Mouse (Mus musculus): ENCODE data around the gene Tcaf1. TPM values are rescaled to one million over a fixed set of nuclear protein-coding genes. Genes with fewer than 3 reads are reported as not detected.

The Tcaf1 gene
- 237 and 249 TPM in 2 replicates for polyA plus RNA-seq (2015; fragmentation: Nextera tagmentation; extraction: Ambion mirVana)

GRCm38 (mm10) chr6:42709291-42710211 is at the start of gene Tcaf1:
Tcaf1 (minus strand) TSS chr6:42710088.
- peak within 1 kb of the TSS; percentile 92 for H3K4me3 ChIP-seq
- no peaks in the 10 kb centered on the region for H3K9me3 ChIP-seq
- no peaks in the 10 kb centered on the region for H3K36me3 ChIP-seq (replicated peaks)
- ATAC-seq (replicated peaks): peak; percentile 100
- WGBS: under 1% methylated on average over 26 of the region's 28 CpGs
- H3K4me2 ChIP-seq: peak within 1 kb of the TSS; percentile 53
- peaks cover 27% of the 10 kb centered on the region for H3K4me1 ChIP-seq
- peak within 1 kb of the TSS; percentile 98 for H3K9ac ChIP-seq
- no peaks in the 10 kb centered on the region for H3K27me3 ChIP-seq (replicated peaks)
- H3K27ac ChIP-seq: peak within 1 kb of the TSS; percentile 99

DNA sequence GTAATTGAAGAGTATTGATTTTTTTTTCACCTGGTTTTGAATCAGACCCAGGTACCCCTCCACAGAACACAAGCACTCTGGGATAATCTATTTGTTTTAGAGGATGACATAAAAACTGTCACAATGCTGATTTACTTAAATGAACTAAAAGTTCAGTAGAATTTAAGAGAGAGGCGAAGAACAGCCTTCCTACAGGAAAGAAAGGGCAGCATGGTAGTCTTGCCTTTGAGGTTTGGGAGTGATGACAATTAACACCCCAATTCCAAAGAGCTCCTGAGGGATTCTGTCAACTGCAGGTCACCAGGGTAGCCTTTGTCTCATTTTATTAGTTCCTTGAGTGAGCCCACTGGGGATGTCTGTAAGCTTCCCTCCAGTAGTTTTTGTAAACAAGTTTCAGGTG is 46.2 kb upstream of the Tcaf1 start, which contains the start of gene Olfr38:
Gene Olfr38, plus strand, starts transcription at position 301 of the 400 bp plus-strand sequence.
- H3K9ac ChIP-seq: no peak within 1 kb of the TSS
- H3K36me3 ChIP-seq (replicated peaks): no peaks in the 10 kb centered on the region
- no peaks in the 10 kb centered on the region for H3K4me1 ChIP-seq
- H3K4me3 ChIP-seq: no peak within 1 kb of the TSS
- no peaks in the 10 kb centered on the region for H3K27me3 ChIP-seq (replicated peaks)
- WGBS: 69% methylated on average over 1 of the region's 1 CpGs
- H3K9me3 ChIP-seq: no peaks in the 10 kb centered on the region
- no peak within 1 kb of the TSS for H3K27ac ChIP-seq
- H3K4me2 ChIP-seq: no peak within 1 kb of the TSS
- ATAC-seq (replicated peaks): no peak

GRCm38 (mm10) chr6:42747846-42748245 is 38.0 kb upstream of the Tcaf1 start:
- Histone ChIP-seq H3K4me1 (no peaks in the 10 kb centered on the region), H3K4me2 (no peak overlapping the region), H3K27me3 (replicated peaks) (no peaks in the 10 kb centered on the region), H3K36me3 (replicated peaks) (no peaks in the 10 kb centered on the region), H3K9ac (no peak overlapping the region), H3K4me3 (no peak overlapping the region), H3K9me3 (no peaks in the 10 kb centered on the region), H3K27ac (no peak overlapping the region)
- no peak for ATAC-seq (replicated peaks)

DNA sequence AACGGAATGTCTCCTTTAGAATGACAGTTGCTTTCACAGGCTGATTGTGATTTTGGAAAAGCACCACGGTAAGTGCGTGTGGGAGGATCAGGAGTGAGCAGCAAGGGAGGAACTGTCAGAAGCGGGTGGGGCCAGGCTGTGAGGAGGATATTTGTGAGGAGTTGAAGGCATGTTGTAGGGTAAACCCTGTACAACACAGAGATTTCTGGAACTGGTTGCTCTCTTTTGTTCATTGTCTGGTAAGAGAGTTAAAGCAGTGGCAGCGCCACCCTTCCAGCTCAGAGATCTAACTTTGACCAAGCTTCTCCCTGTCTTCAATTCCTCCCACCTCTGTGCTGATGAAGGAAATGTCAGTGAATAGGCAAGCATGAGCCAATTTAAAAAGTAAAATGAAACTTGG is 32.4 kb upstream of the Tcaf1 start:
- H3K9ac ChIP-seq: no peak overlapping the region
- WGBS: 78% methylated on average over 5 of the region's 5 CpGs
- no peaks in the 10 kb centered on the region for H3K4me1 ChIP-seq
- no peak overlapping the region for H3K4me3 ChIP-seq
- H3K27me3 ChIP-seq (replicated peaks): no peaks in the 10 kb centered on the region
- H3K36me3 ChIP-seq (replicated peaks): no peaks in the 10 kb centered on the region
- no peaks in the 10 kb centered on the region for H3K9me3 ChIP-seq
- ATAC-seq (replicated peaks): no peak
- H3K4me2 ChIP-seq: no peak overlapping the region
- H3K27ac ChIP-seq: no peak overlapping the region

- H3K9ac ChIP-seq: no peak within 1 kb of the TSS
- H3K4me3 ChIP-seq: no peak within 1 kb of the TSS
- no peaks in the 10 kb centered on the region for H3K36me3 ChIP-seq (replicated peaks)
- no peaks in the 10 kb centered on the region for H3K9me3 ChIP-seq
- H3K27ac ChIP-seq: no peak within 1 kb of the TSS
- no peaks in the 10 kb centered on the region for H3K4me1 ChIP-seq
- no peaks in the 10 kb centered on the region for H3K27me3 ChIP-seq (replicated peaks)
- ATAC-seq (replicated peaks): no peak
- WGBS: 96% methylated on average over 1 of the region's 1 CpGs
- no peak within 1 kb of the TSS for H3K4me2 ChIP-seq
Measured at GRCm38 (mm10) chr6:42739071-42739470, 29.2 kb upstream of the Tcaf1 start, which contains the start of gene Olfr453. Olfr453 (plus strand) TSS chr6:42739371.

DNA sequence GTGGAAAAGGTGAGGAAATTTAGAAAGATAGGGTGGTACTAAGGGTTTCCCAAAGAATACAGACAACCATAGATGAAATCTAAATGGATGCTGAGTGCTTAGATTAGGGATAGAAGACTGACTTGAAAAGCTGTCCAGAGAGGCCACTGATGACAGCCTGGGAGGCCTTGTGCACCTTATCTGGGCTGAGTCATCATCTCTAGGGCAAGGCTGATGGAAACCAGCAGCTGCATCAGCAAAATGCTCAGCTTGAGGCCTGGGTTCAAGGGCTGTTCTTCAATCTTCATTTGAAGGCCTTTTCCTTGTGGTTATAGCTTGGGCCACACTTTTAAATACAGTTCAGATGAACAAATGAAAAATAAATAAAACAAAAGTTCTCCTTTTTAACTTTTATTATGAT is 8.1 kb upstream of the Tcaf1 start:
- ATAC-seq (replicated peaks): no peak
- no peaks in the 10 kb centered on the region for H3K36me3 ChIP-seq (replicated peaks)
- H3K9me3 ChIP-seq: no peaks in the 10 kb centered on the region
- H3K4me1 ChIP-seq: no peaks in the 10 kb centered on the region
- no peak overlapping the region for H3K27ac ChIP-seq
- no peaks in the 10 kb centered on the region for H3K27me3 ChIP-seq (replicated peaks)
- no peak overlapping the region for H3K4me2 ChIP-seq
- no peak overlapping the region for H3K4me3 ChIP-seq
- no peak overlapping the region for H3K9ac ChIP-seq

- no peaks in the 10 kb centered on the region for H3K36me3 ChIP-seq (replicated peaks)
- no peak overlapping the region for H3K4me2 ChIP-seq
- H3K4me3 ChIP-seq: no peak overlapping the region
- WGBS: 71% methylated on average over 8 of the region's 8 CpGs
- H3K27ac ChIP-seq: no peak overlapping the region
- 0 out of 2 replicates have a peak, but pooled peaks cover 3% of the 10 kb centered on the region for H3K4me1 ChIP-seq
- ATAC-seq (replicated peaks): no peak
- H3K9me3 ChIP-seq: no peaks in the 10 kb centered on the region
- no peaks in the 10 kb centered on the region for H3K27me3 ChIP-seq (replicated peaks)
- no peak overlapping the region for H3K9ac ChIP-seq
Measured at GRCm38 (mm10) chr6:42714668-42715067, 4.8 kb upstream of the Tcaf1 start.

- Histone ChIP-seq H3K36me3 (replicated peaks) (peaks cover 2% of the 10 kb centered on the region; the same call in 1 of the 2 replicates), H3K9ac (peak overlapping the region; percentile 96), H3K9me3 (no peaks in the 10 kb centered on the region), H3K4me3 (peak overlapping the region; percentile 89), H3K27me3 (replicated peaks) (no peaks in the 10 kb centered on the region), H3K27ac (peak overlapping the region; percentile 98), H3K4me2 (peak overlapping the region; percentile 75), H3K4me1 (peaks cover 36% of the 10 kb centered on the region)
- WGBS: 0% methylated on average over 32 of the region's 32 CpGs
- ATAC-seq (replicated peaks): peak; percentile 94
Measured at GRCm38 (mm10) chr6:42692517-42693190, 17.2 kb downstream of the Tcaf1 start.

DNA sequence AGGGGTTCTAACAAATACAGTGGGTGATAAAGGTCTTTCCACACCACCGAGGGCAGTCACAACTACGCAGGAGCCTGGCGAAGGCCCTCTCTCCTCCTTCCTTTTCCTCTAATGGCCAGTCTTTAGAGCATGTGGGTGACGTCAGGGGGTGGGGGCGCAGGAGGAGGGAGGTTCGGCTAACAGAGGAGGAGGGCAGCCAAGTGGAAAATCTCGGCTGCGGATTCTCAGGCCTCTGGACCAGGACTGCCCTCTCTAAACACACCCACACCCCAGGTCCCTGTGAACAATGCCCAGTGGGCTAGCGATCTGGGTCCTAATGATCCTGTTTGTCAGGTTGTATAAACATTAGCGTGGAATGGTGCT is 17.8 kb downstream of the Tcaf1 start:
- WGBS: under 1% methylated on average over 10 of the region's 10 CpGs
- Histone ChIP-seq H3K9ac (peak overlapping the region; percentile 96), H3K4me3 (peak overlapping the region; percentile 89), H3K4me1 (peaks cover 36% of the 10 kb centered on the region), H3K27ac (peak overlapping the region; percentile 98), H3K4me2 (peak overlapping the region; percentile 75), H3K36me3 (replicated peaks) (no peaks in the 10 kb centered on the region; the same call in 1 of the 2 replicates), H3K27me3 (replicated peaks) (no peaks in the 10 kb centered on the region), H3K9me3 (no peaks in the 10 kb centered on the region)
- peak; percentile 91 for ATAC-seq (replicated peaks)

DNA sequence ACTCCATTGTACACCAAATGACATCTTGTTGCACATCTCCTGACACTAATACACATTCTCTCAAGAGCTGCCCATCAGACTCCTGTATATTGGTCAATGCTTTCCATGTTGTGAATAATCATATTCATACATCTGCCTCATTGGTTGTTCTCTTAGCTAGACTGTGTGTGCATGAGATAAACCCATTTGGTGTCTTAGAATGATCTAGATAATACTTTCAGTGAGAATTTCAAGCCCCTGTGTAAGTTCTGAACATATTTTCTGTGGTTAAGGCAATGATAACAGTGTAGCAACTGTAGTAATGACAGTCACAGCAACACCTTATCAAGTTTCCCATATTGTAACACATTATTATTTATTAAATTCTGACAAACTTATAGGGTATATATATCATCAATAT is 20.1 kb downstream of the Tcaf1 start:
- Histone ChIP-seq H3K27ac (no peak overlapping the region), H3K9me3 (no peaks in the 10 kb centered on the region), H3K36me3 (replicated peaks) (peaks cover 13% of the 10 kb centered on the region), H3K9ac (no peak overlapping the region), H3K4me3 (no peak overlapping the region), H3K27me3 (replicated peaks) (no peaks in the 10 kb centered on the region), H3K4me2 (no peak overlapping the region), H3K4me1 (peaks cover 35% of the 10 kb centered on the region)
- ATAC-seq (replicated peaks): no peak

- Histone ChIP-seq H3K36me3 (replicated peaks) (peaks cover 20% of the 10 kb centered on the region), H3K4me2 (no peak overlapping the region), H3K9ac (no peak overlapping the region), H3K4me3 (no peak overlapping the region), H3K4me1 (peaks cover 27% of the 10 kb centered on the region), H3K9me3 (no peaks in the 10 kb centered on the region), H3K27me3 (replicated peaks) (no peaks in the 10 kb centered on the region), H3K27ac (no peak overlapping the region)
- 89% methylated on average over 5 of the region's 5 CpGs for WGBS
- ATAC-seq (replicated peaks): no peak
Measured at GRCm38 (mm10) chr6:42687907-42688306, 22.0 kb downstream of the Tcaf1 start.

- Histone ChIP-seq H3K27me3 (replicated peaks) (no peaks in the 10 kb centered on the region), H3K4me3 (no peak overlapping the region), H3K9ac (no peak overlapping the region), H3K36me3 (replicated peaks) (peaks cover 49% of the 10 kb centered on the region), H3K4me2 (no peak overlapping the region), H3K9me3 (no peaks in the 10 kb centered on the region), H3K4me1 (no peaks in the 10 kb centered on the region), H3K27ac (no peak overlapping the region)
- no peak for ATAC-seq (replicated peaks)
- 87% methylated on average over 7 of the region's 7 CpGs for WGBS
Measured at GRCm38 (mm10) chr6:42680077-42680476, 29.8 kb downstream of the Tcaf1 start.
